Mouse (Mus musculus) MEL (cell line): ENCODE data around the gene Sfn. TPM values are rescaled to one million over a fixed set of nuclear protein-coding genes. Genes with fewer than 3 reads are reported as not detected.

Experiments used
- DNase-seq: peaks from one replicate; pipeline ENCODE4 v3.0.0; 2011; ENCODE audit warnings: low read depth, low spot score
- H3K27ac ChIP-seq: 2 replicates; pipeline ENCODE4 v1.5.1; 2012; ENCODE audit warnings: low read depth, mild to moderate bottlenecking, control low read depth, low read length, moderate library complexity; ENCODE audit not compliant: control insufficient read depth
- H3K27me3 ChIP-seq, 2 experiments: fragments of 150-350 bp in 1 of 2; sonication (generic) in 1 of 2; 2 replicates each; pipeline ENCODE4 v1.6.1; 2012; ENCODE audit warnings: low read length in 2 of 2, mild to moderate bottlenecking in 2 of 2, improper control_type of control experiment in 1 of 2, moderate library complexity in 1 of 2; ENCODE audit not compliant: insufficient read depth in 2 of 2, control insufficient read depth in 1 of 2
- H3K36me3 ChIP-seq, 2 experiments: 2 replicates each; pipeline ENCODE4 v1.6.1; 2012 to 2014; ENCODE audit warnings: low read length in 2 of 2, improper control_type of control experiment in 1 of 2, inconsistent platforms in 1 of 2, mild to moderate bottlenecking in 1 of 2; ENCODE audit not compliant: insufficient read depth in 2 of 2, control insufficient read depth in 1 of 2
- H3K4me1 ChIP-seq, 2 experiments: fragments of 150-350 bp in 1 of 2; sonication (generic) in 1 of 2; 2 replicates each; pipeline ENCODE4 v1.6.1; 2012; ENCODE audit warnings: low read length in 2 of 2, improper control_type of control experiment in 1 of 2, mild to moderate bottlenecking in 1 of 2; ENCODE audit not compliant: insufficient read depth in 2 of 2, control insufficient read depth in 1 of 2
- H3K4me3 ChIP-seq, 2 experiments: fragments of 150-350 bp in 1 of 2; sonication (generic) in 1 of 2; 2 replicates each; pipeline ENCODE4 v1.5.1; 2012; ENCODE audit warnings: low read depth in 2 of 2, low read length in 2 of 2, mild to moderate bottlenecking in 2 of 2, moderate library complexity in 2 of 2, control low read depth in 1 of 2, improper control_type of control experiment in 1 of 2; ENCODE audit not compliant: control insufficient read depth in 1 of 2, insufficient read depth in 1 of 2
- H3K79me2 ChIP-seq: 2 replicates; pipeline ENCODE4 v1.6.1; 2012; ENCODE audit warnings: mild to moderate bottlenecking, low read length, moderate library complexity; ENCODE audit not compliant: control insufficient read depth, poor library complexity, insufficient read depth
- H3K9ac ChIP-seq: 2 replicates; pipeline ENCODE4 v1.6.1; 2012; ENCODE audit warnings: low read depth, mild to moderate bottlenecking, control low read depth, low read length, moderate library complexity; ENCODE audit not compliant: control insufficient read depth, poor library complexity, severe bottlenecking
- H3K9me3 ChIP-seq: fragments of 150-350 bp; sonication (generic); replicated peaks from 2 replicates; pipeline ENCODE4 v1.6.1; 2012; ENCODE audit warnings: mild to moderate bottlenecking, low read length, improper control_type of control experiment, moderate library complexity; ENCODE audit not compliant: insufficient read depth
- CHD2 ChIP-seq: IDR thresholded peaks from 2 replicates; pipeline ENCODE4 v1.6.1; 2011; ENCODE audit warnings: low read length, improper control_type of control experiment
- CTCF ChIP-seq, 3 experiments: IDR thresholded peaks in 2 of 3; conservative IDR thresholded peaks in 1 of 3; 2 replicates each; pipeline ENCODE4 v1.5.1; 2011 to 2012; ENCODE audit warnings: low read length in 3 of 3, low read depth in 2 of 3, mild to moderate bottlenecking in 2 of 3, improper control_type of control experiment in 1 of 3, inconsistent platforms in 1 of 3, mixed read lengths in 1 of 3, moderate library complexity in 1 of 3; ENCODE audit not compliant: control insufficient read depth in 1 of 3, insufficient read depth in 1 of 3, poor library complexity in 1 of 3, severe bottlenecking in 1 of 3
- ELF1 ChIP-seq: IDR thresholded peaks from 2 replicates; pipeline ENCODE4 v1.6.1; 2014; ENCODE audit warnings: low read depth, mild to moderate bottlenecking, inconsistent platforms, low read length, improper control_type of control experiment, moderate library complexity
- EP300 ChIP-seq, 2 experiments: IDR thresholded peaks; 2 replicates each; pipeline ENCODE4 v1.6.1; 2011; ENCODE audit warnings: improper control_type of control experiment in 2 of 2, low read length in 2 of 2, low read depth in 1 of 2, mild to moderate bottlenecking in 1 of 2
- GABPA ChIP-seq: IDR thresholded peaks from 2 replicates; pipeline ENCODE4 v1.6.1; 2012; ENCODE audit warnings: low read depth, mild to moderate bottlenecking, inconsistent platforms, low read length, improper control_type of control experiment, moderate library complexity
- GATA1 ChIP-seq: IDR thresholded peaks from 2 replicates; pipeline ENCODE4 v1.6.1; 2011; ENCODE audit warnings: low read depth, low read length, improper control_type of control experiment
- JUND ChIP-seq: IDR thresholded peaks from 2 replicates; pipeline ENCODE4 v1.6.1; 2011; ENCODE audit warnings: low read depth, mild to moderate bottlenecking, improper control_type of control experiment, low read length
- MAX ChIP-seq: IDR thresholded peaks from 2 replicates; pipeline ENCODE4 v1.6.1; 2011; ENCODE audit warnings: low read length, improper control_type of control experiment
- MAZ ChIP-seq: IDR thresholded peaks from 2 replicates; pipeline ENCODE4 v1.6.1; 2012; ENCODE audit warnings: low read depth, mild to moderate bottlenecking, inconsistent platforms, low read length, improper control_type of control experiment
- MEF2A ChIP-seq: IDR thresholded peaks from 2 replicates; pipeline ENCODE4 v1.6.1; 2014; ENCODE audit warnings: low read depth, mild to moderate bottlenecking, inconsistent platforms, low read length, improper control_type of control experiment; ENCODE audit not compliant: poor library complexity, insufficient replicate concordance, severe bottlenecking; ENCODE audit errors: extremely low read depth
- MXI1 ChIP-seq: IDR thresholded peaks from 2 replicates; pipeline ENCODE4 v1.6.1; 2011; ENCODE audit warnings: mild to moderate bottlenecking, low read depth, low read length, improper control_type of control experiment
- MYB ChIP-seq: IDR thresholded peaks from 2 replicates; pipeline ENCODE4 v1.6.1; 2011; ENCODE audit warnings: mild to moderate bottlenecking, low read depth, low read length, improper control_type of control experiment
- MYC ChIP-seq: IDR thresholded peaks from 2 replicates; pipeline ENCODE4 v1.6.1; 2011; ENCODE audit warnings: low read depth, mild to moderate bottlenecking, low read length, improper control_type of control experiment, moderate library complexity
- NELFE ChIP-seq: IDR thresholded peaks from 2 replicates; pipeline ENCODE4 v1.6.1; 2011; ENCODE audit warnings: low read depth, low read length, improper control_type of control experiment
- POLR2A ChIP-seq, 2 experiments: IDR thresholded peaks; 2 replicates each; pipeline ENCODE4 v1.6.1; 2011 to 2012; ENCODE audit warnings: low read length in 2 of 2, mild to moderate bottlenecking in 2 of 2, control low read depth in 1 of 2, improper control_type of control experiment in 1 of 2, low read depth in 1 of 2, moderate library complexity in 1 of 2; ENCODE audit not compliant: control insufficient read depth in 1 of 2, insufficient read depth in 1 of 2, poor library complexity in 1 of 2
- POLR2AphosphoS2 ChIP-seq: IDR thresholded peaks from 2 replicates; pipeline ENCODE4 v1.6.1; 2011; ENCODE audit warnings: low read length, improper control_type of control experiment
- RCOR1 ChIP-seq: IDR thresholded peaks from 2 replicates; pipeline ENCODE4 v1.6.1; 2012; ENCODE audit warnings: low read depth, mild to moderate bottlenecking, inconsistent platforms, low read length, improper control_type of control experiment
- SMC3 ChIP-seq: IDR thresholded peaks from 2 replicates; pipeline ENCODE4 v1.6.1; 2011; ENCODE audit warnings: low read depth, low read length, improper control_type of control experiment
- TCF12 ChIP-seq: IDR thresholded peaks from 2 replicates; pipeline ENCODE4 v1.6.1; 2014; ENCODE audit warnings: low read depth, mild to moderate bottlenecking, inconsistent platforms, low read length, improper control_type of control experiment, moderate library complexity
- UBTF ChIP-seq: IDR thresholded peaks from 2 replicates; pipeline ENCODE4 v1.6.1; 2012; ENCODE audit warnings: low read depth, mild to moderate bottlenecking, inconsistent platforms, low read length, improper control_type of control experiment, moderate library complexity, borderline replicate concordance; ENCODE audit not compliant: insufficient read depth
- USF2 ChIP-seq, 2 experiments: IDR thresholded peaks; 2 replicates each; pipeline ENCODE4 v1.6.1; 2011 to 2012; ENCODE audit warnings: improper control_type of control experiment in 2 of 2, low read length in 2 of 2, borderline replicate concordance in 1 of 2, inconsistent platforms in 1 of 2, low read depth in 1 of 2, mild to moderate bottlenecking in 1 of 2; ENCODE audit not compliant: insufficient read depth in 1 of 2
- ZC3H11A ChIP-seq: IDR thresholded peaks from 2 replicates; pipeline ENCODE4 v1.6.1; 2012; ENCODE audit warnings: low read depth, mild to moderate bottlenecking, inconsistent platforms, low read length, improper control_type of control experiment
- ZMIZ1 ChIP-seq: IDR thresholded peaks from 2 replicates; pipeline ENCODE4 v1.6.1; 2012; ENCODE audit warnings: low read depth, mild to moderate bottlenecking, inconsistent platforms, low read length, improper control_type of control experiment, moderate library complexity
- ZNF384 ChIP-seq: IDR thresholded peaks from 2 replicates; pipeline ENCODE4 v1.6.1; 2012; ENCODE audit warnings: low read depth, mild to moderate bottlenecking, inconsistent platforms, low read length, improper control_type of control experiment
- polyA plus RNA-seq, 2 experiments: library from polyadenylated mRNA; stranded (reverse) in 1 of 2; unstranded in 1 of 2; fragments of >175 nt in 1 of 2; fragments of >200 nt in 1 of 2; gene quantifications; 2 replicates each; pipeline versions ENCODE4 v1.2.1 to v1.2.4; 2012; ENCODE audit warnings: low replicate concordance in 2 of 2, low read depth in 1 of 2; ENCODE audit not compliant: insufficient read length in 2 of 2, insufficient read depth in 1 of 2, missing spikeins in 1 of 2
- total RNA-seq: library from RNA; depleted of rRNA; stranded (reverse); fragments of 300-350 nt; gene quantifications from 2 replicates; pipeline ENCODE4 v1.2.3, GENCODE M21; 2012

Gene Sfn
- total and polyA plus RNA-seq, 3 experiments = 0.12 to 0.19 TPM; not detected in 1

GRCm38 (mm10) chr4:133614274-133614761 is 12.3 kb upstream of the Sfn start:
- H3K27me3 ChIP-seq = no peaks in the 10 kb centered on the region
- no peaks in the 10 kb centered on the region for H3K36me3 ChIP-seq
- no peaks in the 10 kb centered on the region for H3K9me3 ChIP-seq
- no peaks in the 10 kb centered on the region for H3K4me1 ChIP-seq
- H3K27ac ChIP-seq = no peak overlapping the region
- no peaks in the 10 kb centered on the region for H3K79me2 ChIP-seq
- no peak overlapping the region for H3K9ac ChIP-seq
- no peak for DNase-seq
- no peak overlapping the region for H3K4me3 ChIP-seq
- TF ChIP-seq SMC3 = no peak
- no peak for TF ChIP-seq JUND
- TF ChIP-seq MXI1 = no peak
- TF ChIP-seq ELF1 = no peak
- TF ChIP-seq MEF2A = no peak
- no peak for TF ChIP-seq USF2 (IDR thresholded peaks at IDR 0.05; ENCODE audit: borderline replicate concordance in 1 of 2, insufficient read depth in 1 of 2, low read depth in 1 of 2, low read length in 2 of 2)
- no peak for TF ChIP-seq RCOR1

GRCm38 (mm10) chr4:133613867-133614266 is 11.9 kb upstream of the Sfn start:
- Histone ChIP-seq H3K9me3 (no peaks in the 10 kb centered on the region), H3K4me3 (no peak overlapping the region), H3K27me3 (no peaks in the 10 kb centered on the region), H3K9ac (no peak overlapping the region), H3K4me1 (no peaks in the 10 kb centered on the region), H3K27ac (no peak overlapping the region), H3K79me2 (no peaks in the 10 kb centered on the region)
- DNase-seq = no peak
- no peak for TF ChIP-seq ZNF384
- TF ChIP-seq TCF12 = no peak
- no peak for TF ChIP-seq POLR2A (IDR thresholded peaks at IDR 0.05; ENCODE audit: control insufficient read depth in 1 of 2, insufficient read depth in 1 of 2, low read depth in 1 of 2, low read length in 2 of 2, poor library complexity in 1 of 2)
- no peak for TF ChIP-seq ZMIZ1
- no peak for TF ChIP-seq EP300 (IDR thresholded peaks at IDR 0.05; ENCODE audit: low read depth in 1 of 2, low read length in 2 of 2)
- TF ChIP-seq SMC3 = no peak
- TF ChIP-seq MYC = no peak
- no peak for TF ChIP-seq MAX
- TF ChIP-seq, all 39 proteins: peak for 0
- H3K36me3 ChIP-seq = no peaks in the 10 kb centered on the region

- H3K36me3 ChIP-seq = no peaks in the 10 kb centered on the region
Measured at GRCm38 (mm10) chr4:133613026-133613425, 11.1 kb upstream of the Sfn start.

More at GRCm38 (mm10) chr4:133613026-133613425, 11.1 kb upstream of the Sfn start:
- Histone ChIP-seq H3K27ac (no peak overlapping the region), H3K9ac (no peak overlapping the region), H3K4me1 (no peaks in the 10 kb centered on the region), H3K27me3 (no peaks in the 10 kb centered on the region), H3K79me2 (no peaks in the 10 kb centered on the region), H3K4me3 (no peak overlapping the region), H3K9me3 (no peaks in the 10 kb centered on the region)
- DNase-seq = no peak
- no peak for TF ChIP-seq POLR2A (IDR thresholded peaks at IDR 0.05; ENCODE audit: control insufficient read depth in 1 of 2, insufficient read depth in 1 of 2, low read depth in 1 of 2, low read length in 2 of 2, poor library complexity in 1 of 2)
- no peak for TF ChIP-seq CHD2
- TF ChIP-seq MEF2A = no peak
- no peak for TF ChIP-seq USF2 (IDR thresholded peaks at IDR 0.05; ENCODE audit: borderline replicate concordance in 1 of 2, insufficient read depth in 1 of 2, low read depth in 1 of 2, low read length in 2 of 2)
- TF ChIP-seq GATA1 = no peak
- TF ChIP-seq EP300 (IDR thresholded peaks at IDR 0.05; ENCODE audit: low read depth in 1 of 2, low read length in 2 of 2) = no peak
- no peak for TF ChIP-seq POLR2AphosphoS2
- TF ChIP-seq MYB = no peak
- TF ChIP-seq NELFE = no peak
- TF ChIP-seq GABPA = no peak
- TF ChIP-seq MAZ = no peak
- no peak for TF ChIP-seq CTCF (IDR thresholded peaks at IDR 0.05 in 2 of 3, conservative IDR thresholded peaks at IDR 0.05 in 1 of 3; ENCODE audit: control insufficient read depth in 1 of 3, insufficient read depth in 1 of 3, low read depth in 2 of 3, low read length in 3 of 3, poor library complexity in 1 of 3, severe bottlenecking in 1 of 3)
- no peak for TF ChIP-seq ZC3H11A
- no peak for TF ChIP-seq UBTF
